Mouse (Mus musculus) heart, postnatal 0 days (tissue): Measurements from ENCODE around the gene Kctd11. TPM values are rescaled to one million over a fixed set of nuclear protein-coding genes. Genes with fewer than 3 reads are reported as not detected.

Source experiments
- ATAC-seq: fragments of 200-750 bp; cut with Nextera tagmentation; 2 replicates; pipeline ENCODE4 v1.8.0; 2017; ENCODE audit warnings: low read depth, moderate number of reproducible peaks, moderate library complexity; ENCODE audit not compliant: insufficient read depth
- DNase-seq: peaks from one replicate; pipeline ENCODE4 v3.0.0-alpha.2; 2016; ENCODE audit warnings: low spot score
- H3K27ac ChIP-seq: fragments of 300-500 bp; sonication (generic); 2 replicates; pipeline ENCODE4 v1.5.1; 2014; ENCODE audit warnings: low read depth, mild to moderate bottlenecking
- H3K27me3 ChIP-seq: fragments of 300-500 bp; sonication (generic); 2 replicates; pipeline ENCODE4 v1.6.1; 2014; ENCODE audit warnings: low read length, mixed read lengths; ENCODE audit not compliant: control insufficient read depth, insufficient read depth
- H3K36me3 ChIP-seq: fragments of 300-500 bp; sonication (generic); replicated peaks from 2 replicates; pipeline ENCODE4 v1.6.1; 2014; ENCODE audit warnings: low read length, mixed read lengths; ENCODE audit not compliant: control insufficient read depth, insufficient read depth
- H3K4me1 ChIP-seq: fragments of 300-500 bp; sonication (generic); 2 replicates; pipeline ENCODE4 v1.6.1; 2014; ENCODE audit warnings: antibody characterized with exemption; ENCODE audit not compliant: control insufficient read depth, insufficient read depth
- H3K4me2 ChIP-seq: fragments of 300-500 bp; sonication (generic); 2 replicates; pipeline ENCODE4 v1.6.1; 2014; ENCODE audit warnings: low read depth, mild to moderate bottlenecking, low read length, moderate library complexity
- H3K4me3 ChIP-seq: fragments of 300-500 bp; sonication (generic); 2 replicates; pipeline ENCODE4 v1.5.1; 2014; ENCODE audit warnings: low read depth, low read length
- H3K9ac ChIP-seq: fragments of 300-500 bp; sonication (generic); replicated peaks from 2 replicates; pipeline ENCODE4 v1.6.1; 2014; ENCODE audit warnings: low read depth, low read length, mixed read lengths
- H3K9me3 ChIP-seq: fragments of 300-500 bp; sonication (generic); replicated peaks from 2 replicates; pipeline ENCODE4 v1.6.1; 2016; ENCODE audit warnings: low read length; ENCODE audit not compliant: control insufficient read depth
- CTCF ChIP-seq: IDR thresholded peaks from 2 replicates; pipeline ENCODE4 v1.5.1; 2016; ENCODE audit warnings: antibody characterized with exemption, control low read depth, low read depth
- EP300 ChIP-seq: IDR thresholded peaks from 2 replicates; pipeline ENCODE4 v1.6.1; 2016; ENCODE audit warnings: antibody characterized with exemption, low read depth
- WGBS: fragments of 180-500 bp; shearing (Covaris S2); extraction: QIAGEN DNeasy Blood & Tissue Kit; methylation state at CpG from one replicate; pipeline ENCODE4 v1.1.7; 2014; 5-methylcytosine and 5-hydroxymethylcytosine counted together
- polyA plus RNA-seq: library from polyadenylated mRNA; unstranded; fragments of >200 nt; fragmentation: Nextera tagmentation; extraction: Ambion mirVana; gene quantifications from 2 replicates; pipeline ENCODE4 v1.2.1, GENCODE M21; 2015
- total RNA-seq: library from RNA; depleted of rRNA; stranded (reverse); fragments of >200 nt; gene quantifications from 2 replicates; pipeline ENCODE4 v1.2.3, GENCODE M21; 2014; ENCODE audit warnings: low replicate concordance

Gene Kctd11
- total and polyA plus RNA-seq, 2 experiments from 2014 or later, result 2.3 to 9.4 TPM

DNA sequence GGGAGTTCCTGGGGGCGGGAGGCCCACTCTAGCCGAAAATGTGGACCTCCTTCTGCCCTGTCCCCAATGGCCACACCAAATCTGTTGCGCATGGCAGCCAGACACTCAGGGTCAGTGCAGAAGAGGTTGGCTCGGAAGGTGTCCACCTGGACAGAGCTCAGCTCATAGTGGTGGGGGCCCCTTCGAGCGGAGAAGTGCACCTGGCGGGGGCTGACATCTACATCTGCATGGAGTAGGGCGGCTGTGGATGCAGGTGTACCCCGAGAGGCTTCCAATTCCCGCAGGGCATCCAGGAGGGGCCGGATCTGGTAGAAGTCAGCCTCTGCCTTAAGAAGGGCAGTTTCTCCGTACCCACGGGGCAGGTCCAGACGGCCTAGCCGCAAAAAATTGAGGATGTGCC lies 1.5 kb downstream of the Kctd11 start:
- ATAC-seq, result no peak
- DNase-seq, result no peak
- H3K27me3 ChIP-seq, result no peaks in the 10 kb centered on the region
- H3K9me3 ChIP-seq, result no peaks in the 10 kb centered on the region
- peaks cover 8% of the 10 kb centered on the region; the same call in 1 of the 2 replicates for H3K4me1 ChIP-seq
- peak overlapping the region; percentile 81 for H3K4me2 ChIP-seq
- H3K9ac ChIP-seq, result peak overlapping the region; percentile 59; the same call in 1 of the 2 replicates
- no peaks in the 10 kb centered on the region for H3K36me3 ChIP-seq
- TF ChIP-seq CTCF (no peak), EP300 (no peak)
- peak overlapping the region; percentile 58 for H3K4me3 ChIP-seq
- WGBS, result 58% methylated on average over 15 of the region's 15 CpGs
- no peak overlapping the region for H3K27ac ChIP-seq

DNA sequence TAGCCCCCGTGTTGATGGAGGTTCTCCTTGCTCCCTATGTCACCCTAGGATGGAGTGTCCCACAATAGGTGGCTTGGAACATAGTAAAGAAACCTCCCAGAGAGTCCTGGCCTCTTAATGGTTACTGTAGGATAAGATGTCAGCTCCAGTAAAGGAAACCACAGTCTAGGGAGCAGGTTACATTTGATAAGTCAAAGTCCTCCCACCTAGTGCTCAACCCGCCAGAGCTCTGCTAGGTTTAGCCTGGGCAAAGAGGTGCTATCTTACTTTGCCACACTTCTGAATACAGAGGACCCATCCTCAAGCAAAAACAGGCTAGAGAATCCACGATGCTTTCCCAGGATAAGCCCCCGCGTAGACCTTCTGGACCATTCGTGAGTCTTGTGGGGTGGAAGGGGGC lies 2.3 kb downstream of the Kctd11 start:
- Histone ChIP-seq H3K9me3 (no peaks in the 10 kb centered on the region), H3K36me3 (no peaks in the 10 kb centered on the region), H3K27me3 (no peaks in the 10 kb centered on the region), H3K4me3 (0 out of 2 replicates have a peak overlapping the region, but pooled peaks have one; percentile 58), H3K9ac (no peak overlapping the region), H3K4me2 (peak overlapping the region; percentile 81; the same call in 1 of the 2 replicates), H3K27ac (no peak overlapping the region), H3K4me1 (peaks cover 8% of the 10 kb centered on the region; the same call in 1 of the 2 replicates)
- TF ChIP-seq EP300 (no peak), CTCF (no peak)
- DNase-seq (no peak), ATAC-seq (no peak)
- WGBS, result 82% methylated on average over 6 of the region's 6 CpGs

DNA sequence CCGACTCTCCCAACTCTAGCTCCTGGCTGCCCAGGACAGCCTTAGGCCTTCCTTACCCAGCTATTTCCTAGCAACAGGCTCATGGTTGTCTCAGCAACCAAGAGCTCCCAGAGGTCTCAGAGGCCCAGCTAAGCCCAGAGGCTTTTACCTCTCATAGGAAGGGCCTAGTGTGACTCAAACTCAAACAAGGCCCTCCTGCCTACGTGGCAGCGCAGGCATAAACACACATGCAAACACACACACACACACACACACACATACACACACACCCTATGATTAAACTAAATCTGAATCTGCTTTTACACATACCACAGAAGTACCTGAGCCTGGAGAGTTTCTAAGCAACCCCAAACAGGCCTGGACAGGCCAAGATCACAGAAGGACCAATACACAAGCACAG lies 2.8 kb downstream of the Kctd11 start:
- Histone ChIP-seq H3K4me2 (0 out of 2 replicates have a peak overlapping the region, but pooled peaks have one; percentile 81), H3K27ac (no peak overlapping the region), H3K27me3 (no peaks in the 10 kb centered on the region), H3K36me3 (no peaks in the 10 kb centered on the region), H3K9me3 (no peaks in the 10 kb centered on the region), H3K4me1 (peaks cover 8% of the 10 kb centered on the region; the same call in 1 of the 2 replicates), H3K4me3 (no peak overlapping the region), H3K9ac (no peak overlapping the region)
- WGBS, result 69% methylated on average over 3 of the region's 3 CpGs
- TF ChIP-seq CTCF (no peak), EP300 (no peak)
- ATAC-seq (no peak), DNase-seq (no peak)

DNA sequence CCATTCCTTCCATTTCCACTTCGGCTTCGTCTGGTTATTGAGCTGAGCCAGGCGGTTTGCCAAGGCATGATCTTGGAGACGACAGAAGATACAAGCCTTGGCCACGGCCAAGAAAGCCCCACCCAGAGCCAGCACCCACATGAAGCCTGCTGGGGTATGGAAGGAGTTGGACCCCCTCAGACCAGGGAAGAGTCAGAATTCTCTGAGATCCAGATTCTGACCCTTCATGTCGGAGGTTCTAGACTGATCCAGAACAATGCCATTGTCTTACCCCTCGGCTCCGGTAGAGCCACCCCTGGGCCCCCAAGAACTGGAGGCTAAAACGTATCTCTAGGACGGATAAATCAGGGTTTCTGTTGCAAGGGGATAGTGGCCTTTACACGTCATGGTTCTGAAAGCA lies 3.3 kb downstream of the Kctd11 start, which contains the start of gene Tmem95:
Tmem95 (minus strand) TSS at position 141 of the 400 bp plus-strand sequence.
- Histone ChIP-seq H3K4me1 (peaks cover 8% of the 10 kb centered on the region; the same call in 1 of the 2 replicates), H3K9me3 (no peaks in the 10 kb centered on the region), H3K4me3 (no peak within 1 kb of the TSS), H3K27ac (peak within 1 kb of the TSS; percentile 79; the same call in 1 of the 2 replicates), H3K9ac (no peak within 1 kb of the TSS; the same call in 1 of the 2 replicates), H3K4me2 (peak within 1 kb of the TSS; percentile 81), H3K27me3 (no peaks in the 10 kb centered on the region), H3K36me3 (no peaks in the 10 kb centered on the region)
- ATAC-seq (no peak), DNase-seq (no peak)
- no peak for TF ChIP-seq EP300
- no peak for TF ChIP-seq CTCF
- WGBS, result 84% methylated on average over 11 of the region's 11 CpGs

DNA sequence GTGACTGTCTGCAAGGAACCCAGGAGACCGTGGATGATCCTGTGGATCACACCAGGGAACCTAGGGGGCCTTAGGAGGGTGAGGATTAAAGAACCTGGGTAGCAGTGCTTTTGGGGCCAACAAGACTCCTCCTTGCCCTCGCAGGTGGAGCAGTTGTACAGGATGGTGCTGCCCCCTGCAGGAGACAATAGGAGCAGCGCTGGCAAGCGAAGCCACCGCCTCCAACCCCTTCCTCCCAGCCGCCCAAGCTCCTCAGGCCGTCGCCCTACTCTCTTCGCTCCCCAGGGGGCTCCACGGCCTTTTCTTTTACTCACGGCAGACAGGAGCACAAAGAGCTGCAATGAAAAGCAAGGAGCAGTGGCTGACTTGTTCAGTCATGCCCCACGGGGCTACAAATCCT lies 4.3 kb downstream of the Kctd11 start:
- H3K9ac ChIP-seq, result no peak overlapping the region; the same call in 1 of the 2 replicates
- no peak overlapping the region for H3K4me3 ChIP-seq
- no peaks in the 10 kb centered on the region for H3K36me3 ChIP-seq
- H3K9me3 ChIP-seq, result no peaks in the 10 kb centered on the region
- H3K4me2 ChIP-seq, result peak overlapping the region; percentile 46
- peak overlapping the region; percentile 79 for H3K27ac ChIP-seq
- no peak for TF ChIP-seq EP300
- TF ChIP-seq CTCF, result peak; percentile 94
- DNase-seq (peak; percentile 87), ATAC-seq (peak; percentile 40; the same call in 1 of the 2 replicates)
- H3K27me3 ChIP-seq, result no peaks in the 10 kb centered on the region
- WGBS, result 5% methylated on average over 12 of the region's 12 CpGs
- peaks cover 8% of the 10 kb centered on the region; the same call in 1 of the 2 replicates for H3K4me1 ChIP-seq

DNA sequence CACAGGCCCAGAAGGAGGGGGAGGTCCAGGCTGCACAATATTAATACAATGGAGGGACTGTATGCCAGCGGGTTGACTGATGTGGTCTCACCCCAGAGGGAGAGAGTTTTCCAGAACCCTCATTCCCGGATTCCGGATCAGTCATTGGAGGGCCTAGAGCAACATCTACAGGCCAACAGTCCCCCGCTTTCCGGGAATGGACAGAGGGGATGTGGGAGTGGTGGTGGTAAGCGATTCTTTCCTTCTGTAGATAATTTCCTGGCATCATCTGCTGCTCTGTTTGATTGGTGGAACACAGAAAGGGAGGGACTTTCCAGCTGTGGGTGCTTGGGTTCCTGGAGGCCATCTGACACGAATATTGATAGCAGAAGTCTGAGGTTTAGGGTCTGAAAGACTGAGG lies 5.0 kb downstream of the Kctd11 start:
- TF ChIP-seq EP300 (peak; percentile 77; the same call in 1 of the 2 replicates), CTCF (no peak; the same call in 1 of the 2 replicates)
- ATAC-seq, result peak; percentile 56
- Histone ChIP-seq H3K27me3 (no peaks in the 10 kb centered on the region), H3K4me2 (peak overlapping the region; percentile 46), H3K4me1 (peaks cover 1% of the 10 kb centered on the region; the same call in 1 of the 2 replicates), H3K27ac (peak overlapping the region; percentile 79), H3K36me3 (no peaks in the 10 kb centered on the region), H3K9me3 (no peaks in the 10 kb centered on the region), H3K9ac (no peak overlapping the region), H3K4me3 (no peak overlapping the region)
- peak; percentile 74 for DNase-seq
- WGBS, result 40% methylated on average over 7 of the region's 7 CpGs
